In the genomic region with DNA sequence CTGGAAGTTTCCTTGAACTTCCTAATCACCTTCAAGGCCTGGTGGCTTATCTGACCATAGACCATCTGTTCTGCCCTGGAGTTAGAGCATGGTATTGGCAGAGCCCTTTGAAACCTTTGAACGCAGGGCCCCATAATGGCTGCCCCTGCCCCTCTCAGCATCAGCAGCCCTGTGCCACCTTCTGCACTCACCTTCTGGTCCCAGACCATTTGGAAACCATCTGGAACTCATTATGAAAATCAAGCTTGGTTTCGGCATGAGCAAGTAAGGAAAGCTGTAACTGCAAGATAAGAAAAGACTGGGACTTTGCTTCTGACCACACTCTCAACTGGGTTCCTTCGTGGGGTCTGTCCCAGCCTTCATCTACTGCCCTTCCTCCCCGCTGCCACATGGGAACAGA, we compare ENCODE assay signal across 29 mouse cellular contexts.
DNase-seq lines count a peak whose midpoint lies in the region; ATAC-seq and TF ChIP-seq lines count a peak whose summit lies in the region.
"Had no signal": no experiment of that assay in that cellular context is flagged by ENCODE, and none has a peak within 500 bp of the region (broad histone marks: within the 10 kb centered on the region; RNA-seq: fewer than 3 reads in every experiment).

No protein-coding gene starts in this region.

- no peak for DNase-seq in forebrain, embryonic 11.5 days (ENCODE audit: low spot score)
- peak; percentile 8 for DNase-seq in midbrain, embryonic 10.5 days (ENCODE audit: low spot score)
- peak; percentile 63 for DNase-seq in forelimb bud, embryonic 11.5 days (ENCODE audit: low read depth, low spot score)
- no peak for DNase-seq in adrenal gland, adult 18-20 months (ENCODE audit: low spot score in 2 of 2)
- no peak for DNase-seq in hindbrain, postnatal 0 days (ENCODE audit: low spot score)
- DNase-seq: adrenal gland, postnatal 25 days; cerebellum, adult 18-20 months; cerebellum, postnatal 25 days; gastrocnemius, postnatal 14 days; kidney, adult 8-10 months; kidney, postnatal 4 days; left cerebral cortex, postnatal 4 days; liver, postnatal 0 days; lung, postnatal 4 days; right cerebral cortex, adult 18-20 months; spleen, adult 18-20 months; thymus, postnatal 25 days had no signal

- 75% methylated on average over 4 of the region's 4 CpGs for WGBS in forebrain, embryonic 16.5 days
- 87% methylated on average over 4 of the region's 4 CpGs for WGBS in forebrain, embryonic 11.5 days
- WGBS in midbrain, embryonic 10.5 days = 73% methylated on average over 4 of the region's 4 CpGs
- WGBS in midbrain, embryonic 16.5 days = 81% methylated on average over 4 of the region's 4 CpGs
- WGBS in limb, embryonic 13.5 days = 15% methylated on average over 4 of the region's 4 CpGs
- 68% methylated on average over 4 of the region's 4 CpGs for WGBS in hindbrain, postnatal 0 days

- H3K27me3 ChIP-seq in forebrain, embryonic 16.5 days (replicated peaks; ENCODE audit: control insufficient read depth, insufficient read depth, low read length) = no peaks in the 10 kb centered on the region
- H3K27me3 ChIP-seq in forebrain, embryonic 11.5 days (ENCODE audit: control insufficient read depth, insufficient read depth, low read length) = no peaks in the 10 kb centered on the region; the same call in 1 of the 2 replicates
- peaks cover 39% of the 10 kb centered on the region; the same call in 1 of the 2 replicates for H3K27me3 ChIP-seq in midbrain, embryonic 10.5 days (ENCODE audit: low read depth, poor library complexity, severe bottlenecking)
- H3K27me3 ChIP-seq in midbrain, embryonic 16.5 days (ENCODE audit: control insufficient read depth, insufficient read depth, low read depth, low read length) = no peaks in the 10 kb centered on the region
- 0 out of 2 replicates have a peak, but pooled peaks cover 3% of the 10 kb centered on the region for H3K27me3 ChIP-seq in limb, embryonic 13.5 days
- no peaks in the 10 kb centered on the region for H3K27me3 ChIP-seq in hindbrain, postnatal 0 days (ENCODE audit: insufficient read depth, low read length)
- H3K27me3 ChIP-seq: embryonic facial prominence, embryonic 15.5 days; heart, embryonic 12.5 days; liver, embryonic 12.5 days; megakaryocyte, embryonic 14.5 days; midbrain, embryonic 13.5 days; Patski had no signal

- H3K4me2 ChIP-seq in forebrain, embryonic 16.5 days (ENCODE audit: low read length) = no peak overlapping the region
- H3K4me2 ChIP-seq in forebrain, embryonic 11.5 days (ENCODE audit: low read depth, low read length, severe bottlenecking) = no peak overlapping the region
- no peak overlapping the region for H3K4me2 ChIP-seq in midbrain, embryonic 16.5 days (ENCODE audit: low read length)
- no peak overlapping the region for H3K4me2 ChIP-seq in limb, embryonic 13.5 days (replicated peaks)
- no peak overlapping the region for H3K4me2 ChIP-seq in hindbrain, postnatal 0 days (ENCODE audit: low read depth, low read length)
- H3K4me2 ChIP-seq: embryonic facial prominence, embryonic 15.5 days; heart, embryonic 12.5 days; hindbrain, embryonic 14.5 days; liver, embryonic 12.5 days; midbrain, embryonic 13.5 days had no signal

- H3K9me3 ChIP-seq in forebrain, embryonic 16.5 days (ENCODE audit: control insufficient read depth, low read length) = no peaks in the 10 kb centered on the region
- no peaks in the 10 kb centered on the region for H3K9me3 ChIP-seq in forebrain, embryonic 11.5 days (ENCODE audit: control insufficient read depth, low read length)
- no peaks in the 10 kb centered on the region for H3K9me3 ChIP-seq in midbrain, embryonic 10.5 days (replicated peaks)
- no peaks in the 10 kb centered on the region for H3K9me3 ChIP-seq in midbrain, embryonic 16.5 days (replicated peaks; ENCODE audit: control insufficient read depth, low read length, poor library complexity, severe bottlenecking)
- no peaks in the 10 kb centered on the region for H3K9me3 ChIP-seq in limb, embryonic 13.5 days
- no peaks in the 10 kb centered on the region for H3K9me3 ChIP-seq in hindbrain, postnatal 0 days (ENCODE audit: low read length)
- H3K9me3 ChIP-seq: embryonic facial prominence, embryonic 15.5 days; heart, embryonic 12.5 days; liver, embryonic 12.5 days; midbrain, embryonic 13.5 days had no signal

- no peak overlapping the region for H3K9ac ChIP-seq in forebrain, embryonic 16.5 days (replicated peaks; ENCODE audit: low read depth, low read length)
- no peak overlapping the region for H3K9ac ChIP-seq in forebrain, embryonic 11.5 days (ENCODE audit: low read length)
- H3K9ac ChIP-seq in midbrain, embryonic 16.5 days (ENCODE audit: low read depth, low read length) = no peak overlapping the region
- no peak overlapping the region for H3K9ac ChIP-seq in limb, embryonic 13.5 days
- no peak overlapping the region for H3K9ac ChIP-seq in hindbrain, postnatal 0 days (replicated peaks; ENCODE audit: low read length)
- H3K9ac ChIP-seq: embryonic facial prominence, embryonic 15.5 days; heart, embryonic 12.5 days; hindbrain, embryonic 14.5 days; liver, embryonic 12.5 days; liver, postnatal 0 days; midbrain, embryonic 13.5 days had no signal

- no peaks in the 10 kb centered on the region for H3K36me3 ChIP-seq in forebrain, embryonic 16.5 days (ENCODE audit: control insufficient read depth, insufficient read depth)
- no peaks in the 10 kb centered on the region for H3K36me3 ChIP-seq in forebrain, embryonic 11.5 days (ENCODE audit: control insufficient read depth, insufficient read depth, low read length)
- H3K36me3 ChIP-seq in midbrain, embryonic 10.5 days = no peaks in the 10 kb centered on the region
- no peaks in the 10 kb centered on the region for H3K36me3 ChIP-seq in midbrain, embryonic 16.5 days (ENCODE audit: control insufficient read depth, insufficient read depth, low read length)
- H3K36me3 ChIP-seq in limb, embryonic 13.5 days = no peaks in the 10 kb centered on the region
- no peaks in the 10 kb centered on the region for H3K36me3 ChIP-seq in hindbrain, postnatal 0 days (ENCODE audit: insufficient read depth, low read length)
- H3K36me3 ChIP-seq: embryonic facial prominence, embryonic 15.5 days; heart, embryonic 12.5 days; liver, embryonic 12.5 days; midbrain, embryonic 13.5 days had no signal

- no peak for TF ChIP-seq CTCF in hindbrain, postnatal 0 days (IDR thresholded peaks at IDR 0.05; ENCODE audit: low read depth)

- no peak overlapping the region for H3K4me3 ChIP-seq in forebrain, embryonic 16.5 days (replicated peaks; ENCODE audit: low read length)
- no peak overlapping the region for H3K4me3 ChIP-seq in forebrain, embryonic 11.5 days (ENCODE audit: low read depth, low read length)
- H3K4me3 ChIP-seq in midbrain, embryonic 10.5 days = no peak overlapping the region
- H3K4me3 ChIP-seq in midbrain, embryonic 16.5 days (ENCODE audit: low read depth, low read length) = no peak overlapping the region
- no peak overlapping the region for H3K4me3 ChIP-seq in limb, embryonic 13.5 days
- no peak overlapping the region for H3K4me3 ChIP-seq in hindbrain, postnatal 0 days (ENCODE audit: low read length)
- H3K4me3 ChIP-seq: embryonic facial prominence, embryonic 15.5 days; heart, embryonic 12.5 days; liver, embryonic 12.5 days; megakaryocyte, embryonic 14.5 days; midbrain, embryonic 13.5 days had no signal

- ATAC-seq in forebrain, embryonic 16.5 days = peak; percentile 14; the same call in 1 of the 2 replicates
- ATAC-seq in forebrain, embryonic 11.5 days (replicated peaks; ENCODE audit: low FRiP score) = no peak
- no peak for ATAC-seq in midbrain, embryonic 16.5 days
- no peak for ATAC-seq in limb, embryonic 13.5 days (ENCODE audit: low FRiP score, low read depth)
- ATAC-seq in hindbrain, postnatal 0 days = no peak
- ATAC-seq: intestine, embryonic 16.5 days; liver, embryonic 12.5 days; liver, postnatal 0 days; midbrain, embryonic 13.5 days; Patski had no signal

- no peak overlapping the region for H3K27ac ChIP-seq in forebrain, embryonic 16.5 days (ENCODE audit: low read length)
- no peak overlapping the region for H3K27ac ChIP-seq in forebrain, embryonic 11.5 days (ENCODE audit: low read depth, low read length)
- no peak overlapping the region for H3K27ac ChIP-seq in midbrain, embryonic 10.5 days (replicated peaks)
- H3K27ac ChIP-seq in midbrain, embryonic 16.5 days (ENCODE audit: low read length) = no peak overlapping the region
- peak overlapping the region; percentile 17; the same call in 1 of the 2 replicates for H3K27ac ChIP-seq in limb, embryonic 13.5 days
- H3K27ac ChIP-seq in hindbrain, postnatal 0 days = no peak overlapping the region
- H3K27ac ChIP-seq: embryonic facial prominence, embryonic 15.5 days; hindbrain, embryonic 14.5 days; kidney, postnatal 0 days; liver, embryonic 12.5 days; midbrain, embryonic 13.5 days had no signal

- H3K4me1 ChIP-seq in forebrain, embryonic 16.5 days (replicated peaks; ENCODE audit: control insufficient read depth, insufficient read depth, low read length) = peaks cover 15% of the 10 kb centered on the region
- no peaks in the 10 kb centered on the region for H3K4me1 ChIP-seq in forebrain, embryonic 11.5 days (replicated peaks; ENCODE audit: control insufficient read depth, insufficient read depth, low read length)
- peaks cover 12% of the 10 kb centered on the region for H3K4me1 ChIP-seq in midbrain, embryonic 10.5 days
- H3K4me1 ChIP-seq in midbrain, embryonic 16.5 days (ENCODE audit: control insufficient read depth, insufficient read depth, low read length) = peaks cover 4% of the 10 kb centered on the region; the same call in 1 of the 2 replicates
- H3K4me1 ChIP-seq in limb, embryonic 13.5 days = peaks cover 79% of the 10 kb centered on the region
- H3K4me1 ChIP-seq in hindbrain, postnatal 0 days (ENCODE audit: insufficient read depth, low read length) = no peaks in the 10 kb centered on the region
- H3K4me1 ChIP-seq: liver, embryonic 12.5 days; megakaryocyte, embryonic 14.5 days had no signal

Comparison
In these comparisons a context has a peak if more than half of its experiments do, and no peak if none do; other contexts are left out.
1. DNase-seq: peak in midbrain, embryonic 10.5 days (single experiment) and forelimb bud, embryonic 11.5 days (single experiment); none in forebrain, embryonic 11.5 days (single experiment), adrenal gland, adult 18-20 months (0 of 2) and hindbrain, postnatal 0 days (single experiment).